Mouse (Mus musculus) lung, postnatal 0 days (tissue): Measurements from ENCODE around the gene Shroom3.

ENCODE experiments used
- CTCF ChIP-seq: IDR thresholded peaks from 2 replicates; pipeline ENCODE4 v1.5.1; 2016; ENCODE audit warnings: antibody characterized with exemption, mild to moderate bottlenecking
- EP300 ChIP-seq: IDR thresholded peaks from 2 replicates; pipeline ENCODE4 v1.6.1; 2016; ENCODE audit warnings: antibody characterized with exemption, mild to moderate bottlenecking, control low read depth

DNA sequence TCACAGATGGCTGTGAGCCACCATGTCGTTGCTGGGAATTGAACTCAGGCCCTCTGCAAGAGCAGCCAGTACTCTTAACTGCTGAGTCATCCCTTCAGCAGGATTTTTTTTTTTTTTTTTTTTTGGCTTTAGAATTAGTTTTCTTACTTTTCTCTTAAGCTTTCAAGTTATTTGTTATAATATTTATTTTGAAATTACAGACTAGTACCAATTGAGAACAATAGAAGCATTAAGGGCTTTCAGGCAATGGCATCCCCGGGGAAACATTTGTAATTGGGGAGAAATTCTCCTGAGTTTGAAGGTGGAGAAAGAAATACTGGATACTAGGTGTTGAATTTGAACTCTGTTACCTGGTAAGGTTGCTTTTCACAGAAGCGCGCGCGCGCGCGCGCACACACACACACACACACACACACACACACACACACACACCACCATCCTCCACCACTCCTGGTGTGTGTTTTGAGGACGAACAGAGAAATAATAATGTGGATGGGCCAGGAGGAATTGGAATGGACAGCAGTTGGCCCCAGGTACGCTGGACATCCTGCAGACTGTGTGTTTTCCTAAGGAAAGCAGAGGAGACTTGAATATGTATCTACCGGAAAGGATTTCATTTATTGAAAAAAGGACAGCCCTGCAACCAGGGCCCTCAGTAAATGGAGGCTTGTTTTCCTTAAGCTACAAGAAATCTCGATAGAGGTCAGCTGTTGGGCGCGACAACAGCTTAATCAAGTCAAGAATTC is 1.7 kb downstream of the Shroom3 start:
- TF ChIP-seq CTCF (no peak), EP300 (no peak)
